ENCODE assay signal across 15 mouse cellular contexts in the genomic region with DNA sequence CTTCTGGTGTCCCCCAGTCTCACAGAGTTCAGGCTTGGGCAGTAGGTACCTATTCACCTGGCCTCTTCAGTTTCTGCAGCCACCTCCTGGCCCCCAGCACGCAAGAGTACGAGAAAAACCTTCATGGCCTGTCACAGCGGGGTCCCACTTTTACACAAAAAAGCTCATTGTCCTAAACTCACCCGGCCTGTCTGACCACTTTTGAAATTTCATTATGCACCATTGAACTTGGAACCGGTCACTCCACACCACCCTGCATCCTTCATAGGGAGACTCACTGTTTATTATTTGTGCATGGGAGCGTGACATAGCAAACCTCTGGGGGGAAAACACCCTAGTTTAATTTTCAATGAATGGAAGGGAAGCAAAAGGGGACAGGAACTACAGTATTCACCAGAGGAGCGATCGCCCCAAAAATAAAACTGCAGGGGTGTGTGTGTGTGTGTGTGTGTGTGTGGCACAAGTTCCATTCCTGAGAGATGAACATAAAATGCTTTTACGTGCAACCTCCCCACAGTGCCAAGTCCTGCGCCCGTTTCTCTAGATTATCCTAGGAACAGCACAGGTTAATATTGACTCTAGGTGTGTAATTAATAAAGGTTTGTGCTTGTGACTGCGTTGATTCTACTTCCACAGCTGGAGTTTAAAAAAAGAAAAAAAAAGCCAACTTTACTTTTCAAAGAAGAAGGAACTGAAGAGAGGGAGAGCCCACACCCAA. TPM values are rescaled to one million over a fixed set of nuclear protein-coding genes. Genes with fewer than 3 reads are reported as not detected.
DNase-seq lines count a peak whose midpoint lies in the region; ATAC-seq lines count a peak whose summit lies in the region.
"Had no signal": no experiment of that assay in that cellular context is flagged by ENCODE, and none has a peak within 500 bp of the region (broad histone marks: within the 10 kb centered on the region; RNA-seq: fewer than 3 reads in every experiment).

No protein-coding gene starts in this region.

- peak; percentile 11 for DNase-seq in hindbrain, embryonic 11.5 days (ENCODE audit: low spot score)
- DNase-seq in R1 (ENCODE audit: low read depth, low spot score), result peak; percentile 75
- DNase-seq in kidney, adult 11 months, result peak; percentile 54
- peak; percentile 21 to 52 for DNase-seq in kidney, postnatal 4 days
- DNase-seq in cerebellum, postnatal 10 days, result no peak
- no peak for DNase-seq in heart, postnatal 4 days
- DNase-seq: adrenal gland, postnatal 25 days; cerebellum, adult 11-12 months; gastrocnemius, adult 2 months; thymus, postnatal 14 days had no signal

- no peak for ATAC-seq in hindbrain, embryonic 11.5 days (ENCODE audit: low FRiP score)
- no peak for ATAC-seq in hindbrain, embryonic 12.5 days (ENCODE audit: low FRiP score)
- no peak for ATAC-seq in granulocyte monocyte progenitor cell, adult 5-6 weeks (replicated peaks; ENCODE audit: poor library complexity, severe bottlenecking)
- ATAC-seq: CD4-positive, CD25-positive, alpha-beta regulatory T cell, adult 4 months had no signal

- H3K27ac ChIP-seq in hindbrain, embryonic 11.5 days (ENCODE audit: low read depth, low read length), result no peak overlapping the region
- no peak overlapping the region; the same call in 1 of the 2 replicates for H3K27ac ChIP-seq in hindbrain, embryonic 12.5 days
- H3K27ac ChIP-seq: gastrocnemius, adult 2 months; layer of hippocampus, adult 2 months; liver, embryonic 15.5 days had no signal

- no peak overlapping the region for H3K9ac ChIP-seq in hindbrain, embryonic 11.5 days (ENCODE audit: low read depth, low read length)
- H3K9ac ChIP-seq in hindbrain, embryonic 12.5 days, result no peak overlapping the region
- H3K9ac ChIP-seq: liver, embryonic 15.5 days had no signal

- H3K4me1 ChIP-seq in hindbrain, embryonic 11.5 days (replicated peaks; ENCODE audit: control insufficient read depth, insufficient read depth, low read length), result no peaks in the 10 kb centered on the region
- peaks cover 5% of the 10 kb centered on the region for H3K4me1 ChIP-seq in hindbrain, embryonic 12.5 days
- H3K4me1 ChIP-seq: liver, embryonic 15.5 days had no signal

- H3K4me2 ChIP-seq in hindbrain, embryonic 11.5 days (replicated peaks; ENCODE audit: low read depth, low read length), result no peak overlapping the region
- H3K4me2 ChIP-seq in hindbrain, embryonic 12.5 days (replicated peaks), result no peak overlapping the region
- H3K4me2 ChIP-seq: liver, embryonic 15.5 days had no signal

- H3K4me3 ChIP-seq in hindbrain, embryonic 11.5 days (ENCODE audit: low read depth, low read length), result no peak overlapping the region
- H3K4me3 ChIP-seq in hindbrain, embryonic 12.5 days, result no peak overlapping the region
- H3K4me3 ChIP-seq: gastrocnemius, adult 2 months; layer of hippocampus, adult 2 months; liver, embryonic 15.5 days had no signal

- no peaks in the 10 kb centered on the region for H3K9me3 ChIP-seq in hindbrain, embryonic 11.5 days (ENCODE audit: control insufficient read depth, low read length)
- H3K9me3 ChIP-seq in hindbrain, embryonic 12.5 days (replicated peaks), result peaks cover 3% of the 10 kb centered on the region; the same call in 1 of the 2 replicates
- H3K9me3 ChIP-seq: liver, embryonic 15.5 days had no signal

- H3K36me3 ChIP-seq in hindbrain, embryonic 11.5 days (ENCODE audit: control insufficient read depth, insufficient read depth, low read length), result no peaks in the 10 kb centered on the region
- H3K36me3 ChIP-seq in hindbrain, embryonic 12.5 days, result peaks cover 12% of the 10 kb centered on the region

- WGBS in hindbrain, embryonic 11.5 days, result 67% methylated on average over 12 of the region's 12 CpGs
- 54% methylated on average over 12 of the region's 12 CpGs for WGBS in hindbrain, embryonic 12.5 days

- H3K27me3 ChIP-seq in hindbrain, embryonic 11.5 days (ENCODE audit: control insufficient read depth, insufficient read depth, low read length), result no peaks in the 10 kb centered on the region
- H3K27me3 ChIP-seq in hindbrain, embryonic 12.5 days, result no peaks in the 10 kb centered on the region
- H3K27me3 ChIP-seq: liver, embryonic 15.5 days had no signal

RNA-seq across cellular contexts. Expression of a gene that starts 36.4 kb away (rescaled TPM):
- polyA plus RNA-seq in hindbrain, embryonic 11.5 days (2014; fragmentation: Nextera tagmentation; extraction: Ambion mirVana), result 27.8 and 36.9 TPM in 2 replicates
- polyA plus RNA-seq in hindbrain, embryonic 12.5 days (2016; fragmentation: Nextera tagmentation; extraction: Ambion mirVana), result 40.2 and 41.2 TPM in 2 replicates
- total RNA-seq in granulocyte monocyte progenitor cell, adult 5-6 weeks (2014; fragmentation: Nextera tagmentation), result 2.4 and 3.2 TPM in 2 replicates
- total RNA-seq in granulocyte monocyte progenitor cell, adult 5-6 weeks (2017), result 1.0 and 1.9 TPM in 2 replicates
- total RNA-seq in heart, postnatal 4 days (2021), result 10 to 100 TPM; 27.4 to 29.3 TPM

RNA-seq across cellular contexts. Expression of a gene that starts 50.8 kb away (rescaled TPM):
- 44.5 and 49.7 TPM in 2 replicates for polyA plus RNA-seq in hindbrain, embryonic 11.5 days (2014; fragmentation: Nextera tagmentation; extraction: Ambion mirVana)
- polyA plus RNA-seq in hindbrain, embryonic 12.5 days (2016; fragmentation: Nextera tagmentation; extraction: Ambion mirVana), result 47.5 and 50.1 TPM in 2 replicates
- total RNA-seq in granulocyte monocyte progenitor cell, adult 5-6 weeks (2014; fragmentation: Nextera tagmentation), result 27.6 and 28.7 TPM in 2 replicates
- total RNA-seq in granulocyte monocyte progenitor cell, adult 5-6 weeks (2017), result 38.9 and 40.7 TPM in 2 replicates
- 10 to 100 TPM; 21.6 to 22.4 TPM for total RNA-seq in heart, postnatal 4 days (2021)

RNA-seq across cellular contexts. Expression of a gene that starts 51.0 kb away (rescaled TPM):
- polyA plus RNA-seq in hindbrain, embryonic 11.5 days (2014; fragmentation: Nextera tagmentation; extraction: Ambion mirVana), result 56.8 and 57.8 TPM in 2 replicates
- polyA plus RNA-seq in hindbrain, embryonic 12.5 days (2016; fragmentation: Nextera tagmentation; extraction: Ambion mirVana), result 43.3 and 45.6 TPM in 2 replicates
- 34.4 and 46.9 TPM in 2 replicates for total RNA-seq in granulocyte monocyte progenitor cell, adult 5-6 weeks (2014; fragmentation: Nextera tagmentation)
- total RNA-seq in granulocyte monocyte progenitor cell, adult 5-6 weeks (2017), result 36.8 and 42.6 TPM in 2 replicates
- total RNA-seq in heart, postnatal 4 days (2021), result 10 to 100 TPM; 45.6 to 49.7 TPM

Comparison
In these comparisons a context has a peak if more than half of its experiments do, and no peak if none do; other contexts are left out.
1. DNase-seq: peak in hindbrain, embryonic 11.5 days (single experiment), R1 (single experiment), kidney, adult 11 months (single experiment) and kidney, postnatal 4 days (2 of 2); none in cerebellum, postnatal 10 days (0 of 2) and heart, postnatal 4 days (single experiment).
2. RNA of a gene that starts 36.4 kb away (total RNA-seq): 27.4 to 29.3 TPM in heart, postnatal 4 days; 1.0 to 3.2 TPM in granulocyte monocyte progenitor cell, adult 5-6 weeks; every median in the first group is over 4 times any median in the second.